ENCODE assay signal across 8 mouse cellular contexts in the genomic region with DNA sequence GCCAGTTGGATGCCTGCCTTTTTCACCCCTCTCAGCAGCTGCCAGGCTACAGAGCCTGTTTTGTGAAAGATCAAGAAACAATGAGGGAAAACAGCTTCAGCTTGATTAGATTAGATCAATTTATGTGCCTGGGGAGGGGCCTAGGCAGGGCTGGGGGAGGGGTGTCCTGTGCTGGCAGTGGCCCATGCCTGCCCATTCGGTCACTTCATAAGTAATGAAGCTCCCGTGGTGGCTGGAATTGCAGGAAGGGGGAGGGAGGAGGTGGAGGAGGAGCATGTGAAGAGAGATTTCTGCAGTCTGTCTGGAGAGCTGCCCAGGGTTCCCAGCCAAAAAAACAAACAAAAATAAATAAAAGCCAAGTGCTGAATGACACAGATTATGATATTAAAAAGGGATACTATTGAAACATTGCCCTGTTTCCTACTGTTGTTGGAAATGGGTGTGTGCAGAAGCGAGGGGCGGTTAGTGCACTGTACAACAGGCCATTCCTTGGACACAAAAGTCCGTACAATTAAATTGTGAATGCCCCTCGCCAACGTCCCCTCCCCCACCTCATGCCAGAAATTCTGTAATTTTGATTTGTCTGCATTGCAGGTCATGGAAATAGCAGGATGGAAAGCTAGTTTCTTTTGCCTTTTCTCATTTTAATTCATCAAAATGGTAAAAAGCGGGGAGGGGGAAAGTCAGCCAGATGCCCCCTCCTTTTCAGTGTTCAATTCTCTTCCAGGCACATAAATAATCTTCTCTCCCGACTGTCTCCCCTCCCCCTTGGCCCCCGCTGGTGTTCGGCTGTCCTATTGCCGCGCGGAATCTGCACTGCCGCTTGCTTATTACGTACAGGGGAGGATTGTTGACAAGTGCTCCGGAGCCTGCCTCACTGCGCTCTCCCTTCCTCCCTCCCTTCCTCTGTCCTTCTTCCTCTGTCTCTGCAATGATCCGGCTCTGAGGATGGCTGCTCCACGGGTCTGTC.
DNase-seq lines count a peak whose midpoint lies in the region; ATAC-seq and TF ChIP-seq lines count a peak whose summit lies in the region.

No protein-coding gene starts in this region.

- H3K9ac ChIP-seq in hindbrain, embryonic 12.5 days = peak overlapping the region; percentile 68
- H3K9ac ChIP-seq in lung, embryonic 14.5 days = no peak overlapping the region

- WGBS in hindbrain, embryonic 12.5 days = 1% methylated on average over 20 of the region's 20 CpGs
- 6% methylated on average over 20 of the region's 20 CpGs for WGBS in lung, embryonic 14.5 days

- no peaks in the 10 kb centered on the region for H3K9me3 ChIP-seq in hindbrain, embryonic 12.5 days (replicated peaks)
- no peaks in the 10 kb centered on the region for H3K9me3 ChIP-seq in lung, embryonic 14.5 days (ENCODE audit: low read depth, low read length)

- H3K27me3 ChIP-seq in hindbrain, embryonic 12.5 days = no peaks in the 10 kb centered on the region
- no peaks in the 10 kb centered on the region for H3K27me3 ChIP-seq in lung, embryonic 14.5 days (ENCODE audit: insufficient read depth, low read length)

- no peak for TF ChIP-seq CTCF in lung, embryonic 14.5 days (IDR thresholded peaks at IDR 0.05; ENCODE audit: low read depth)

- H3K4me2 ChIP-seq in hindbrain, embryonic 12.5 days (replicated peaks) = peak overlapping the region; percentile 63
- peak overlapping the region; percentile 59 for H3K4me2 ChIP-seq in lung, embryonic 14.5 days

- H3K4me3 ChIP-seq in hindbrain, embryonic 12.5 days = peak overlapping the region; percentile 40
- peak overlapping the region; percentile 32 for H3K4me3 ChIP-seq in lung, embryonic 14.5 days (ENCODE audit: low read depth, low read length)

- peak; percentile 84 for DNase-seq in NIH3T3 (ENCODE audit: low read depth)
- DNase-seq in cerebellum, postnatal 14 days = peak; percentile 84 to 85
- DNase-seq in frontal cortex, postnatal 14 days (ENCODE audit: low spot score in 2 of 2) = peak; percentile 52 to 64
- DNase-seq in layer of hippocampus, postnatal 10 days (ENCODE audit: low spot score in 2 of 2) = peak; percentile 70 to 81
- peak; percentile 96 for DNase-seq in lung, embryonic 14.5 days
- peak; percentile 38 for DNase-seq in retina, adult 2 months (ENCODE audit: low read depth, low spot score)
- DNase-seq in T-cell, adult 2 months (ENCODE audit: low spot score) = no peak

- peaks cover 46% of the 10 kb centered on the region for H3K4me1 ChIP-seq in hindbrain, embryonic 12.5 days
- peaks cover 17% of the 10 kb centered on the region for H3K4me1 ChIP-seq in lung, embryonic 14.5 days (ENCODE audit: insufficient read depth)

- H3K36me3 ChIP-seq in hindbrain, embryonic 12.5 days = no peaks in the 10 kb centered on the region
- no peaks in the 10 kb centered on the region for H3K36me3 ChIP-seq in lung, embryonic 14.5 days (ENCODE audit: insufficient read depth)

- peak; percentile 93 for ATAC-seq in hindbrain, embryonic 12.5 days (ENCODE audit: low FRiP score)
- ATAC-seq in lung, embryonic 14.5 days (ENCODE audit: insufficient read depth) = peak; percentile 96

- peak overlapping the region; percentile 97 for H3K27ac ChIP-seq in hindbrain, embryonic 12.5 days
- H3K27ac ChIP-seq in lung, embryonic 14.5 days (ENCODE audit: low read depth) = peak overlapping the region; percentile 26; the same call in 1 of the 2 replicates
